Mouse (Mus musculus): ENCODE measurements at regions not wholly inside any gene's neighbourhood (a gene's known extent, or its start where the extent isn't known, plus 50 kb on each side); places are given as distances from the start of the nearest gene placed in this dataset.
"Not testable (repeated sequence)": the region's sequence is repeated elsewhere in the genome, so short reads cannot be mapped to it uniquely, and the experiment has no call there.

DNA sequence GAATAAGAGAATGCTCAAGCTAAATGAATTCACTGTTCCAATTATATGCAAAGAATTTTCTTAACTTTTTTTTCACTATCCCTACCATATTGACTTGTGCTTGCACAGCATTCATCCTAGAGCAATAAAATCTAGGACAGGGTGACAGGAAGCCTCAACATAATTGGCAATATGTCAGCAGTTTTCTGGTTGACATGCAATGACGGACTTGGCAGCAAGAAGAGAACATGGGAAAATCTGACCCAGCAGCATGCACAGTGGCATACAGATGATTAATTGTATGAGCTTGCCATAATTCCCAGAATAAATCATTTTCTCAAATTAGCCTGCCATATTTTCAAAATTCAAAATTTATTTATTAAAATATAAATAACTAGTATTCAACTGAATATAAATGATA, 152.7 kb downstream of the Amy2a5 start:
- DNase-seq (ENCODE audit: low spot score in 2 of 2) = no peak

DNA sequence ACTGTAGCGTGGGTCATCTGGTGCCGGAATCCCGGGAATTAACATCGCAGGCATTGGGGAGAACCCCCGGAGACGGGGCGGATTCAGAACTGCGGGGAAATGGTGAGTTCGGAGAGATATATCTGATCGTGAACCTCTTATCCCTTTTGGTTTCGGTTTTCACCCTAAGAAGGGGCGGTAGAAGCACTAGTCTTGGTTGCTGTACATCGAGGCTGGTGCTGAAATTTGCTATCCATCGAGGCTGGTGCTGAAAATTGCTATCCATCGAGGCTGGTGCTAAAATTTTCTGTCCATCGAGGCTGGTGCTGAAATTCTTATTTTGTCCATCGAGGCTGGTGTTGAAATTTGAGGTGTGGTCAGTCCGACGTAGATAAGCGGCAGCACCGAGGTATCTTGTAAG, 167.8 kb downstream of the Amy2a5 start:
- DNase-seq (ENCODE audit: low spot score in 2 of 2) = not testable (repeated sequence)

DNA sequence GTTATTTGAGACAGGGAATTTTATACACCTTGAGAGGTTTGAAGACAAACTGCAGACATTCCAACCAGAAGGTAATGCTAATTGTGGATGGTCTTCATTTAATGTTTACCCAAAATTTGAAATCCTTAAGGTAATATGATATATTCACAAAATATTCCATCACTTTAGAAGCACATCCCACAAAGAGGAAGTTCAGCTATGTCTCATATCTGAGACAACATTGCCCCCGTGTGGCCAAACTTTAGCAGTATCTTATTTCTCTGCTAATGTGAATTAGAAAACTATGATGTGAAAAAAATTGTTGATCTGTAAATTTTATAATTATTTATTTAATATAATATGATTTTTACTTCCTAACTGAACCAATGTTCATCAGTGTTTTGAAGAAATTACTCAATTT, 177.9 kb downstream of the Amy2a5 start:
- DNase-seq (ENCODE audit: low spot score in 2 of 2) = peak; percentile 74 to 77
